Mouse (Mus musculus) kidney, adult 2 months (tissue): ENCODE measurements at regions not wholly inside any gene's neighbourhood (a gene's known extent, or its start where the extent isn't known, plus 50 kb on each side); places are given as distances from the start of the nearest gene placed in this dataset.

ENCODE experiments used
- DNase-seq: peaks from one replicate; pipeline ENCODE4 v3.0.0; 2021
- H3K27ac ChIP-seq: fragments of 200-500 bp; 2 replicates; pipeline ENCODE4 v1.5.1; 2012; ENCODE audit warnings: low read depth, low read length, control low read depth, inconsistent platforms; ENCODE audit not compliant: insufficient read depth
- H3K27me3 ChIP-seq: fragments of 200-500 bp; replicated peaks from 2 replicates; pipeline ENCODE4 v1.6.1; 2012; ENCODE audit warnings: mild to moderate bottlenecking, moderate library complexity, low read length, inconsistent platforms; ENCODE audit not compliant: control insufficient read depth, insufficient read depth
- H3K36me3 ChIP-seq: fragments of 200-500 bp; 2 replicates; pipeline ENCODE4 v1.6.1; 2012; ENCODE audit warnings: mild to moderate bottlenecking, moderate library complexity, low read length, inconsistent platforms; ENCODE audit not compliant: control insufficient read depth, insufficient read depth
- H3K4me1 ChIP-seq: fragments of 200-500 bp; 2 replicates; pipeline ENCODE4 v1.6.1; 2011; ENCODE audit warnings: low read length; ENCODE audit not compliant: control insufficient read depth, insufficient read depth
- H3K4me3 ChIP-seq: fragments of 200-500 bp; 2 replicates; pipeline ENCODE4 v1.5.1; 2011; ENCODE audit warnings: mild to moderate bottlenecking, low read depth, low read length, control low read depth; ENCODE audit not compliant: insufficient read depth
- CTCF ChIP-seq: fragments of 200-500 bp; conservative IDR thresholded peaks from 2 replicates; pipeline ENCODE4 v1.5.1; 2011; ENCODE audit warnings: low read depth, mild to moderate bottlenecking, control low read depth, low read length, moderate library complexity, mixed read lengths; ENCODE audit not compliant: insufficient read depth, insufficient read length
- POLR2A ChIP-seq: fragments of 200-500 bp; IDR thresholded peaks from one replicate; pipeline ENCODE4 v1.6.1; 2011; ENCODE audit warnings: low read depth, low read length, control low read depth
- WGBS: fragments of 180-500 bp; shearing (Covaris S2); methylation state at CpG from one replicate; pipeline ENCODE4 v1.1.7; 2018; 5-methylcytosine and 5-hydroxymethylcytosine counted together

- H3K27me3 ChIP-seq, result no peaks in the 10 kb centered on the region
- no peak overlapping the region for H3K27ac ChIP-seq
- H3K4me3 ChIP-seq, result no peak overlapping the region
- no peak for DNase-seq
- TF ChIP-seq CTCF (no peak), POLR2A (no peak)
- H3K4me1 ChIP-seq, result peaks cover 5% of the 10 kb centered on the region; the same call in 1 of the 2 replicates
- WGBS, result 64% methylated on average over 11 of the region's 11 CpGs
- H3K36me3 ChIP-seq, result no peaks in the 10 kb centered on the region
These were observed 252.7 kb upstream of the Dio3 start for GRCm38 (mm10) chr12:110026033-110026750.

DNA sequence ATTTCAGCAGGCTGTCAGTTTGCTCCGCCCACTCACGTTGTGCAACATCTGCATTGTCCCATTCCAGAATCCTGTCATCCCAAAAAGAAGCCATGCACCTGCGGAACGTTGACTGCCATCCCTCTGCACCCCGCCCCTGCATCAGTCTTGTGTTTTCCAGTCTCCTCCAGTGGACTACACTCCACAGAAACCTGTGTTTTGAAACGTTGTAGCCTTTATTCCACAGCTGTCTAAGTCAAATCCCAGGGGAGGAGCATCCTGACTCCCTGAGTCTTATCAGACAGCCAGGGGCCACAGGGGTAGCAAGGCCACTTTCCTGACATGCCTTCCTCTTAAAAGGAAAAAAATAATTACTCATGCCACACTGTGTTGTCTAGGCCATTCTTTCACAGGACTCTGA lies 251.5 kb upstream of the Dio3 start:
- WGBS, result 70% methylated on average over 6 of the region's 6 CpGs
- TF ChIP-seq POLR2A (no peak), CTCF (no peak)
- no peak overlapping the region for H3K27ac ChIP-seq
- no peak for DNase-seq
- no peaks in the 10 kb centered on the region for H3K36me3 ChIP-seq
- H3K4me1 ChIP-seq, result peaks cover 5% of the 10 kb centered on the region; the same call in 1 of the 2 replicates
- H3K4me3 ChIP-seq, result no peak overlapping the region
- no peaks in the 10 kb centered on the region for H3K27me3 ChIP-seq

DNA sequence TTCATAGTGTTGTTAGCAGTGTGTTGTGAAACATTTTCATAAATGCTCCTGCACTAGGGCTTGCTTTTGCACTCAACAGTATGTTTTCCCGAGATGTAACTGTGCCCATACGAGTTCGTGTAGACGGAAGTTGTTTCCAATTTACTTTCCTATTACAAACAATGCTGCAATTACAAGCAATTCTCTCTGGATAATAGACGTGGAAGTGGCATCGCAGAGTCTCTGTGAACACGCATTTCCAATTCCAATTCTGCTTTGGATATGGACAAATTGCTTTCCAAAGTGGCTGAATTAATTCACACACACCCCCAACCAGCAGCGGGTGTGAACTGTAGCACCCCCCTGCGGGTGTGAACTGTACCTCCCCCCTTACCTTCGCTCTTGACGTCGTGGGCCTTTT lies 250.9 kb upstream of the Dio3 start:
- no peaks in the 10 kb centered on the region for H3K27me3 ChIP-seq
- TF ChIP-seq CTCF, result no peak
- no peak for TF ChIP-seq POLR2A
- no peak for DNase-seq
- 68% methylated on average over 12 of the region's 12 CpGs for WGBS
- H3K27ac ChIP-seq, result no peak overlapping the region
- peaks cover 5% of the 10 kb centered on the region; the same call in 1 of the 2 replicates for H3K4me1 ChIP-seq
- H3K4me3 ChIP-seq, result no peak overlapping the region
- H3K36me3 ChIP-seq, result no peaks in the 10 kb centered on the region

- Histone ChIP-seq H3K36me3 (no peaks in the 10 kb centered on the region), H3K27ac (no peak overlapping the region), H3K4me3 (no peak overlapping the region), H3K27me3 (no peaks in the 10 kb centered on the region), H3K4me1 (peaks cover 5% of the 10 kb centered on the region; the same call in 1 of the 2 replicates)
- WGBS, result 62% methylated on average over 9 of the region's 9 CpGs
- TF ChIP-seq POLR2A (no peak), CTCF (no peak)
- DNase-seq, result no peak
These were observed 250.2 kb upstream of the Dio3 start for GRCm38 (mm10) chr12:110028646-110029045.

- TF ChIP-seq POLR2A (no peak), CTCF (peak; percentile 50)
- H3K36me3 ChIP-seq, result no peaks in the 10 kb centered on the region
- 57% methylated on average over 6 of the region's 6 CpGs for WGBS
These were observed 247.5 kb upstream of the Dio3 start for GRCm38 (mm10) chr12:110031326-110031725.

DNA sequence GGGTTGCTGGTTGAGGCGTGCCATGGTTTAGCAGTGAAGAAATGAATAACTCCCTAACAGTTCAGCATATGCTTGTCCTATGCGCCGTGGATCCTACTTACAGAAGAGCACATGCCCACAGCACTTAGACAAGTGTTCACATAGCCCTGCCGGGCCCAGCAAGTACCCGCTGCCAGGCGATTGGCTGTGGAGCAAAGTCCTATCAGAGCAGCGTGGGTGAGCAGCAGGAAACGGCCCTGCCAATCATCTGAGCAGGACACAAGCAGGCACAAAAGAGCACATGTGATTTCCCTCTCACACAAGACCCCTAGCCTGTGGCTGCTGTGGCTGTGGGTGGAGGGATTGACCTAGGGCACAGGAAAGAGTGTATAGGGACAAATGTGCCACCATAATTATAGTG lies 243.7 kb upstream of the Dio3 start:
- DNase-seq, result no peak
- Histone ChIP-seq H3K4me3 (no peak overlapping the region), H3K27me3 (no peaks in the 10 kb centered on the region), H3K36me3 (no peaks in the 10 kb centered on the region), H3K27ac (no peak overlapping the region), H3K4me1 (no peaks in the 10 kb centered on the region)
- 65% methylated on average over 8 of the region's 8 CpGs for WGBS
- TF ChIP-seq POLR2A (no peak), CTCF (no peak)

More at GRCm38 (mm10) chr12:110031326-110031725, 247.5 kb upstream of the Dio3 start:
- Histone ChIP-seq H3K27me3 (no peaks in the 10 kb centered on the region), H3K4me3 (no peak overlapping the region), H3K4me1 (no peaks in the 10 kb centered on the region), H3K27ac (no peak overlapping the region)
- DNase-seq, result peak; percentile 40

GRCm38 (mm10) chr12:110040682-110041081 lies 238.2 kb upstream of the Dio3 start:
- Histone ChIP-seq H3K4me3 (no peak overlapping the region), H3K36me3 (no peaks in the 10 kb centered on the region), H3K27me3 (no peaks in the 10 kb centered on the region), H3K27ac (no peak overlapping the region), H3K4me1 (no peaks in the 10 kb centered on the region)
- WGBS, result 37% methylated on average over 15 of the region's 15 CpGs
- no peak for DNase-seq
- TF ChIP-seq CTCF (no peak), POLR2A (no peak)
